Mouse (Mus musculus): ENCODE measurements around the gene Cox4i1. TPM values are rescaled to one million over a fixed set of nuclear protein-coding genes. Genes with fewer than 3 reads are reported as not detected.
A peak's percentile ranks its signal among the peaks of the same experiment; 100 is the strongest.
"Not testable (repeated sequence)": the region's sequence is repeated elsewhere in the genome, so short reads cannot be mapped to it uniquely, and the experiment has no call there.

Gene Cox4i1
- polyA plus RNA-seq, 1 experiment from 2014 or later: 1,066 TPM

DNA sequence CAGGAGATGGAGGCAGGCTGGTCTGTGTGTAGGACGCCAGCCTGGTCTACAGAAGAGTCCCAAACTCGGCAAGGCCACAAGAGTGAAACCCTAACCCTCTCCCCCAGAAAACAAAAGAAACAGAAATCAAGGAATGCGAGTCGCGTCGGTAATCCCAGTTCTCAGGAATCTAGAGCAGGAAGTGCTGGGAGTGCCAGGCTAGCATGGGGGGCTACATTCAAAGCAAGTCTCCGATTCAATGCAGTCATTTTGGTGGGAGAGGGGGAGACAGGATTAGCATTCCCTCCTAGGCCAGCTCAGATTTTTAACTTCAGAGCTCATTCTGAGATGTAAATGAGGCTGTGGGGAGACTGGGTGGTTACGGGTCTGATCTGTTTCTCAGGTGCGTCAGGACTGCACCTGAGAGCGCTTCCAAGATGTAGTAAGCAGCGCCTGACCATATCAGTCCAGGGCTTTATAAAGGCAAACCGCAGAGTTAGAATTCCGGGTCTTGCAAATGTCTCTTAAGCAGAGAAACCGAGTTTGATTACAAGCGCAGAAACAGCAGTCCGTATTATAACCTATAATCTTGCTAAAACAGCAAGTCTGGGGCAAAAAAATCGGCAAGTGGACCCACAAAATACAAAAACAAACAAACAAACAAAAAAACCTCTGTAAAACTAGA is 1.1 kb upstream of the Cox4i1 start:
- Histone ChIP-seq H3K9me3 (no peaks in the 10 kb centered on the region), H3K27me3 (no peaks in the 10 kb centered on the region), H3K27ac (no peak overlapping the region), H3K9ac (replicated peaks) (peak overlapping the region; percentile 98), H3K4me2 (replicated peaks) (peak overlapping the region; percentile 82), H3K4me1 (replicated peaks) (peaks cover 56% of the 10 kb centered on the region), H3K4me3 (replicated peaks) (peak overlapping the region; percentile 97), H3K36me3 (peaks cover 18% of the 10 kb centered on the region)
- no peak for ATAC-seq
- 2% methylated on average over 17 of the region's 17 CpGs for WGBS

DNA sequence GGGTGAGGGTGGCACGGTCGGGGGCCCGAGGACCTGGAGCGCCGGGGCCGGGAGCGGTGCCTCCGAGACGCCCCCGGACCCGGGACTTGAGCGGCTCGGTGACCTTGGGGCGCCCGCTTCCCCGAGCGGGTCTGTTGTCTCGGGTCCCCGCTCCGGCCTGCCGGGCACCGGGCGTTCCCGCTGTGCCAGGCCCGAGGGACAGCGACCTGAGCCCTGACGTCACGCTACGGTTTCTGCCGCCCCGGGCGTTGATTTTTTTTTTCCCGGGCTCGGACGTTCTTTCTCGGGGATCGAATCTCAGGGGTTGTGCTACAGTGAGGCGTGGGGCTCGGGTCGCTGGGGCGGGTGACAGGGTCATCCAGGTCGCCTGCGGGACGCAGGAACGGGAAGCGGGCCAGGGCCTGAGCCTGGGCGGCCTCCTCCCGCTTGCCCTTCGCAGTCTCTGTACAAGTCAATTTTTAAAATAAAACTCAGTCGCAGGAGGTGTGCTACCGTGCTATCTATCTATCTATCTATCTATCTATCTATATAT is 418 bp downstream of the Cox4i1 start, which contains the start of gene Emc8:
Gene Emc8 (minus strand): TSS at position 200 of the 532 bp plus-strand sequence.
- WGBS: 1% methylated on average over 45 of the region's 51 CpGs

DNA sequence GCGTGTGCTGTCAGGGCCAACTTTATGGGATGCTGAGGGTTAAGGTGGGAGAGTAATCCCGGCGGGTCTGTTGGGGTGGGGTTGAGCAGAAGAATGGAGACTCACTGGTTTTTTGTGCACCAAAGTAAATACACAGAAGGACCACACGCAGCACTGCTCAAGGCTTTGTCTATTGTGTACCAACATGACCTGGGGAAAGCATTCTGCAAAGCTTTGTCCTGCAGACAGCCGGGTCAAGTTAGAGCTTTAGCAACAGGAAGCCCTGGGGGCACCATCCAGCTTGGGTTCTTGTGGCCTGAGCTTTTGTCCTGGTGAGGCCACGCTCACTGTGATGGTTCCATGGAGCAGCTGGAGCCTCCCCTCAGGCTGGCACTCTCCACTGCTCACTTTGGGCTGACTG is 3.8 kb downstream of the Cox4i1 start:
- Histone ChIP-seq H3K27me3 (no peaks in the 10 kb centered on the region), H3K4me3 (replicated peaks) (no peak overlapping the region), H3K36me3 (peaks cover 48% of the 10 kb centered on the region), H3K27ac (no peak overlapping the region), H3K4me2 (replicated peaks) (no peak overlapping the region), H3K4me1 (replicated peaks) (peaks cover 26% of the 10 kb centered on the region), H3K9ac (replicated peaks) (no peak overlapping the region), H3K9me3 (no peaks in the 10 kb centered on the region)
- WGBS: 55% methylated on average over 6 of the region's 6 CpGs
- ATAC-seq: no peak

More for the DNA sequence above, 418 bp downstream of the Cox4i1 start, which contains the start of gene Emc8:
- peak within 1 kb of the TSS; percentile 86 for H3K27ac ChIP-seq
- H3K4me3 ChIP-seq (replicated peaks): peak within 1 kb of the TSS; percentile 97
- peaks cover 33% of the 10 kb centered on the region for H3K36me3 ChIP-seq
- no peaks in the 10 kb centered on the region for H3K9me3 ChIP-seq
- ATAC-seq: no peak; the same call in 1 of the 2 replicates
- H3K27me3 ChIP-seq: no peaks in the 10 kb centered on the region
- H3K9ac ChIP-seq (replicated peaks): peak within 1 kb of the TSS; percentile 98
- H3K4me1 ChIP-seq (replicated peaks): peaks cover 56% of the 10 kb centered on the region
- H3K4me2 ChIP-seq (replicated peaks): peak within 1 kb of the TSS; percentile 91

DNA sequence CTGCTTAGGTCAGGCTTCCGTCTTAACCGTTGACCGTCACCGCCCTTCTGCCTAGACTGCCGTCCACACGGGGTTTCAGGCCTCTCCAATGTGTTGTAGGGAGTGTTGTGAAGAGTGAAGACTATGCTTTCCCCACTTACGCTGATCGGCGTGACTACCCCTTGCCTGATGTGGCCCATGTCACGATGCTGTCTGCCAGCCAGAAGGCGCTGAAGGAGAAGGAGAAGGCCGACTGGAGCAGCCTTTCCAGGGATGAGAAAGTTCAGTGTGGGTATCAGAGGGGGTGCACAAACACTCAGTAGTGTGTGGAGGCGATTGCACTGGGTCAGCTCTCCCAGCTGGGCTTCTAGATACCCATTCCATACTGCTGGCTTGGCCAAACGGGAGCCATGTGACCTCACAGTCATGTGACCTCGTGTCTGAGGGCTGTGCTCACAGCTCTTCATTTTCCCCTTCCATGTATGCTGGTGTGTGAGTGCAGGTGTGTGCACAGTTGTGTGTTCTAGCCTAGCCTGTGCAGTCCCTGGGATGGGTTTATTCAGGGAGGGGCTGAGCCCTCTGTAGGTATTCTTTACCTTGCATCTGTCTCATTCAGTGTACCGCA is 4.7 kb downstream of the Cox4i1 start:
- Histone ChIP-seq H3K4me1 (replicated peaks) (peaks cover 22% of the 10 kb centered on the region), H3K27me3 (no peaks in the 10 kb centered on the region), H3K36me3 (peaks cover 51% of the 10 kb centered on the region), H3K4me2 (replicated peaks) (no peak overlapping the region), H3K9ac (replicated peaks) (no peak overlapping the region), H3K9me3 (no peaks in the 10 kb centered on the region), H3K4me3 (replicated peaks) (no peak overlapping the region), H3K27ac (no peak overlapping the region)
- WGBS: 91% methylated on average over 16 of the region's 16 CpGs
- ATAC-seq: no peak

DNA sequence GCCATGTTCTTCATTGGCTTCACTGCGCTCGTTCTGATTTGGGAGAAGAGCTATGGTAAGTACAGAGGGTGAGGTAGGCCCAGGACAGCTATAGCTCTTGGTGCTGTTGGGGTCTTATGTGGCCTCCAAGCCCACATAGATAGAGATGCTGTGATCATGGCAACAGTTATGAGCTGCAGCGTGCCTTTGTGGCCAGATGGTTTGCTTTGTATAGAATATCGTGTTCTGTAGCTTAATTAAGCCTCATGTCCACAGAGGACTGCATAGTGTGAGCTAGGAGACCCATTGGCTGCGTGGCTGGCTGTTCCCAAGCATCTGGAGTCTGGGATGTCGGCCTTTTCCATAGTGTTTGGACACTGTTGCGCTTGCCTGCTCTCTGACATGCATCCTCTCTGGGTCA is 5.3 kb downstream of the Cox4i1 start:
- WGBS: 96% methylated on average over 7 of the region's 7 CpGs
- H3K4me3 ChIP-seq (replicated peaks): no peak overlapping the region
- H3K27ac ChIP-seq: no peak overlapping the region
- no peaks in the 10 kb centered on the region for H3K9me3 ChIP-seq
- H3K36me3 ChIP-seq: peaks cover 51% of the 10 kb centered on the region
- no peaks in the 10 kb centered on the region for H3K27me3 ChIP-seq
- peaks cover 22% of the 10 kb centered on the region for H3K4me1 ChIP-seq (replicated peaks)
- no peak overlapping the region for H3K9ac ChIP-seq (replicated peaks)
- no peak for ATAC-seq
- H3K4me2 ChIP-seq (replicated peaks): no peak overlapping the region

GRCm38 (mm10) chr8:120675718-120676117 is 7.7 kb downstream of the Cox4i1 start:
- ATAC-seq: no peak
- Histone ChIP-seq H3K4me2 (replicated peaks) (no peak overlapping the region), H3K9ac (replicated peaks) (no peak overlapping the region), H3K27me3 (no peaks in the 10 kb centered on the region), H3K27ac (no peak overlapping the region), H3K9me3 (no peaks in the 10 kb centered on the region), H3K4me1 (replicated peaks) (peaks cover 4% of the 10 kb centered on the region), H3K36me3 (peaks cover 44% of the 10 kb centered on the region), H3K4me3 (replicated peaks) (no peak overlapping the region)
- WGBS: 72% methylated on average over 8 of the region's 8 CpGs

- 16% methylated on average over 10 of the region's 10 CpGs for WGBS
- Histone ChIP-seq H3K27ac (no peak overlapping the region), H3K4me1 (replicated peaks) (no peaks in the 10 kb centered on the region), H3K27me3 (no peaks in the 10 kb centered on the region), H3K9ac (replicated peaks) (no peak overlapping the region), H3K4me2 (replicated peaks) (no peak overlapping the region), H3K9me3 (no peaks in the 10 kb centered on the region), H3K4me3 (replicated peaks) (no peak overlapping the region), H3K36me3 (peaks cover 19% of the 10 kb centered on the region)
- peak; percentile 50; the same call in 1 of the 2 replicates for ATAC-seq
Measured at GRCm38 (mm10) chr8:120678447-120678846, 10.4 kb downstream of the Cox4i1 start.

- ATAC-seq: no peak
- Histone ChIP-seq H3K27me3 (no peaks in the 10 kb centered on the region), H3K4me3 (replicated peaks) (no peak overlapping the region), H3K36me3 (peaks cover 10% of the 10 kb centered on the region; the same call in 1 of the 2 replicates), H3K4me2 (replicated peaks) (no peak overlapping the region), H3K9ac (replicated peaks) (no peak overlapping the region), H3K9me3 (no peaks in the 10 kb centered on the region), H3K4me1 (replicated peaks) (0 out of 2 replicates have a peak, but pooled peaks cover 2% of the 10 kb centered on the region), H3K27ac (no peak overlapping the region)
- 80% methylated on average over 11 of the region's 11 CpGs for WGBS
Measured at GRCm38 (mm10) chr8:120679629-120680387, 11.8 kb downstream of the Cox4i1 start.

DNA sequence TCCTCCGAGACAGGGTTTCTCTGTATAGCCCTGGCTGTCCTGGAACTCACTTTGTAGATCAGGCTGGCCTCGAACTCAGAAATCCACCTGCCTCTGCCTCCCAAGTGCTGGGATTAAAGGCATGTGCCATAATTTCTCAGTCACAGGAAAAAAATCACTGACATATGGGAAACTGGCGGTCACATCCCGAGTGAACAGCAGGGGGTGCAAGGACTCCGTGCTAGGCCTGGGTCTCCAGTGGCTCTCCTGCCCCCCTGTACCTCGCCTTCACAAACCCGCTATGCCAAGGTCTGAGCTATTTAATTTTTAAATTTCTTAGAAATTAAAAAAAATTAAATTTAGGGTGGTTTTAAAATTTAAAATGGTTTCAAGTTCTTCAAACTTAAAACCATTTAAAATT is 12.4 kb downstream of the Cox4i1 start:
- not testable (repeated sequence) for H3K9ac ChIP-seq (replicated peaks); H3K27ac ChIP-seq; H3K4me3 ChIP-seq (replicated peaks); H3K27me3 ChIP-seq; H3K4me2 ChIP-seq (replicated peaks); H3K9me3 ChIP-seq; H3K4me1 ChIP-seq (replicated peaks); ATAC-seq; H3K36me3 ChIP-seq
- WGBS: 57% methylated on average over 7 of the region's 7 CpGs

DNA sequence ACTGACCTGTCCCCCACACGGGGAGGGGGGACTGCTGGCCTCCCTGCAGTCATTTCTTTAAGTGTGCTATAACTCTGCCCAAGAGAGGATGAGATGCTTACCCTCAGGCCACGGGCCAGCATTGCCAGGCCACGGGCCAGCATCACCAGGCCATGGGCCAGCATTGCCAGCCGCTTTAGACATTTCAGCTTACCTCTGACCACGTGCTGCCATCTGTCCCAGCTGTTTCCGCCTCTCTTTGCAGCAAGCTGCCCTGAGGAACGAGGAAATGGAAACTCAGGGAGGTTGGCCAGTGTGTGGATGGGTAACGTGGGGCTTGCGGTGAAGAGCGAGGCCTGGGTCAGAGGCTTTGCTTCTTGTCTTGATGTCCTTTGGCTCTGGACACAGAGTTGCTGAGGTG is 13.1 kb downstream of the Cox4i1 start:
- Histone ChIP-seq H3K9ac (replicated peaks) (0 out of 2 replicates have a peak overlapping the region, but pooled peaks have one; percentile 19), H3K27ac (no peak overlapping the region), H3K27me3 (no peaks in the 10 kb centered on the region), H3K4me2 (replicated peaks) (no peak overlapping the region), H3K4me1 (replicated peaks) (0 out of 2 replicates have a peak, but pooled peaks cover 2% of the 10 kb centered on the region), H3K4me3 (replicated peaks) (no peak overlapping the region), H3K36me3 (0 out of 2 replicates have a peak, but pooled peaks cover 4% of the 10 kb centered on the region), H3K9me3 (no peaks in the 10 kb centered on the region)
- no peak for ATAC-seq
- 84% methylated on average over 10 of the region's 10 CpGs for WGBS

GRCm38 (mm10) chr8:120683602-120684001 is 15.6 kb downstream of the Cox4i1 start:
- 0 out of 2 replicates have a peak, but pooled peaks cover 2% of the 10 kb centered on the region for H3K4me1 ChIP-seq (replicated peaks)
- H3K4me3 ChIP-seq (replicated peaks): no peak overlapping the region
- no peak overlapping the region for H3K9ac ChIP-seq (replicated peaks)
- no peak overlapping the region for H3K4me2 ChIP-seq (replicated peaks)
- ATAC-seq: no peak
- no peaks in the 10 kb centered on the region for H3K9me3 ChIP-seq
- no peaks in the 10 kb centered on the region for H3K27me3 ChIP-seq
- H3K36me3 ChIP-seq: no peaks in the 10 kb centered on the region
- 17% methylated on average over 10 of the region's 10 CpGs for WGBS
- no peak overlapping the region for H3K27ac ChIP-seq

DNA sequence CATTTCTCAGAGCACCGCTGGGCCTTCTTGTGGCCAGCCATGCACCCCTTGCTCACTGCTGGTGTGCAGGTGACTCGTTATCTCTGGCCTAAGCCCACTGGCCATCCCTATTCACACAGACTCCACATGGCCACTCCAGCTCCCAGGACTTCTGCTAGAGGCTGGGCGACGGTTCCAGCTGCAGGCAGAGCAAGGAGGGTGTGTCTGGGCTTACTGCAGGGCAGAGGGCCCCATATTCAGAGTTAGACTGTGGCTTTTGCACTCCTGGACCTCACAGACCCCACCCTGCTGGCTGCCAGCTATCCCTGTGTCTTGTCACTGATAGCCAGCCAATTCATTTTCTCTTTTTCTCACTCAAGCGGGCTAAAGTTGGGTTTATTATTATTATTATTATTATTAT is 16.1 kb downstream of the Cox4i1 start:
- Histone ChIP-seq H3K9ac (replicated peaks) (no peak overlapping the region), H3K4me3 (replicated peaks) (no peak overlapping the region), H3K36me3 (no peaks in the 10 kb centered on the region), H3K4me2 (replicated peaks) (no peak overlapping the region), H3K4me1 (replicated peaks) (0 out of 2 replicates have a peak, but pooled peaks cover 2% of the 10 kb centered on the region), H3K27me3 (no peaks in the 10 kb centered on the region), H3K9me3 (no peaks in the 10 kb centered on the region), H3K27ac (no peak overlapping the region)
- 68% methylated on average over 5 of the region's 5 CpGs for WGBS
- no peak for ATAC-seq

Data from midbrain, embryonic 13.5 days (tissue).